Mouse (Mus musculus) embryonic fibroblast, embryonic 13.5 days (primary cell): ENCODE measurements around the gene Kcnn1. TPM values are rescaled to one million over a fixed set of nuclear protein-coding genes. Genes with fewer than 3 reads are reported as not detected.

Experiments used
- H3K27ac ChIP-seq: 2 replicates; pipeline ENCODE4 v1.5.1; 2012; ENCODE audit warnings: low read length, control low read depth, inconsistent platforms; ENCODE audit not compliant: insufficient read depth
- H3K4me1 ChIP-seq: 2 replicates; pipeline ENCODE4 v1.6.1; 2011; ENCODE audit warnings: low read length; ENCODE audit not compliant: control insufficient read depth, insufficient read depth
- H3K4me3 ChIP-seq: 2 replicates; pipeline ENCODE4 v1.5.1; 2011; ENCODE audit warnings: mild to moderate bottlenecking, control low read depth, low read length; ENCODE audit not compliant: insufficient read depth
- CTCF ChIP-seq: IDR thresholded peaks from 2 replicates; pipeline ENCODE4 v1.5.1; 2011; ENCODE audit warnings: mild to moderate bottlenecking, control low read depth, low read length, moderate library complexity, borderline replicate concordance; ENCODE audit not compliant: insufficient read depth
- POLR2A ChIP-seq: IDR thresholded peaks from 2 replicates; pipeline ENCODE4 v1.6.1; 2011; ENCODE audit warnings: low read depth, mild to moderate bottlenecking, control low read depth, low read length, moderate library complexity
- polyA plus RNA-seq: library from polyadenylated mRNA; stranded (reverse); fragments of >200 nt; gene quantifications from 2 replicates; pipeline ENCODE4 v1.2.4, GENCODE M21; 2011; ENCODE audit warnings: low read depth; ENCODE audit not compliant: missing spikeins, insufficient read length

The Kcnn1 gene
- polyA plus RNA-seq, 1 experiment, result 2.7 TPM

GRCm38 (mm10) chr8:70796403-70797080, 66.5 kb downstream of the Kcnn1 start:
- H3K27ac ChIP-seq, result no peak overlapping the region
- H3K4me3 ChIP-seq, result peak overlapping the region; percentile 47
- no peaks in the 10 kb centered on the region for H3K4me1 ChIP-seq
- TF ChIP-seq CTCF (no peak), POLR2A (no peak)

DNA sequence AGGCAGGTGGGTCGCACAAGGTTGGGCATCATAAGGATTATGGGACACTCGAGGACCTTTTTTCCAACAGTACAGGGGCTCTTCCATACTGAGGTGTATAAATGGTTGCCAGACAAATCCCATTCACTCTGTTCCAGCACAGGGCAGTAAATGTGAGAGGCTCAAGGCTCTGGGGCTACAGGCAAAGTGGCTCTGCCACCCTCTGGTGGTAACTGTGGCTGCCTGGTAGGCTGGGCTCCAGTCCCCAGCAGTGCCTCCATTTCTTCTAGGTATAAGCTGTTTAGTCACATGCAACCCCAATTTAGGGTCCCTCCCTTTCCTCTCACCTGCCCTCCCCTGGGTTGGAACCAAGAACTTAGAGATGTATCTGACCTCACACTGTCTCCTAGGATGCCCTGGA, 67.7 kb downstream of the Kcnn1 start:
- TF ChIP-seq POLR2A (no peak), CTCF (peak; percentile 22; the same call in 1 of the 2 replicates)
- no peak overlapping the region for H3K4me3 ChIP-seq
- H3K27ac ChIP-seq, result no peak overlapping the region
- no peaks in the 10 kb centered on the region for H3K4me1 ChIP-seq

- no peaks in the 10 kb centered on the region for H3K4me1 ChIP-seq
- no peak overlapping the region for H3K4me3 ChIP-seq
- no peak overlapping the region for H3K27ac ChIP-seq
- TF ChIP-seq POLR2A (no peak), CTCF (no peak)
These were observed 68.8 kb downstream of the Kcnn1 start for GRCm38 (mm10) chr8:70794215-70794614.

- no peak for TF ChIP-seq CTCF
- TF ChIP-seq POLR2A, result no peak
- H3K4me3 ChIP-seq, result peak overlapping the region; percentile 37
- H3K4me1 ChIP-seq, result no peaks in the 10 kb centered on the region
- no peak overlapping the region for H3K27ac ChIP-seq
These were observed 70.4 kb downstream of the Kcnn1 start for GRCm38 (mm10) chr8:70792700-70793099.

Other genes starting within 250 kb of the Kcnn1 start
- gene Lrrc25, start 247.1 kb downstream of the Kcnn1 start, polyA plus RNA-seq, result 0.46 TPM in 1 of 2 replicates, not detected in the other
- gene Gdf15, start 230.8 kb downstream of the Kcnn1 start, polyA plus RNA-seq, result 3.1 and 4.2 TPM in 2 replicates
- gene Pgpep1, start 202.9 kb downstream of the Kcnn1 start, polyA plus RNA-seq, result 53.7 and 54.3 TPM in 2 replicates
- gene Lsm4, start 190.0 kb downstream of the Kcnn1 start, polyA plus RNA-seq, result 54.9 and 60.2 TPM in 2 replicates
- 82.2 and 90.6 TPM in 2 replicates for gene Jund, start 164.3 kb downstream of the Kcnn1 start, polyA plus RNA-seq
- gene Iqcn, start 159.8 kb downstream of the Kcnn1 start, polyA plus RNA-seq, result not detected in 2 replicates
- not detected in 2 replicates for gene Gm3336, start 144.7 kb downstream of the Kcnn1 start, polyA plus RNA-seq
- not detected in 2 replicates for gene Pde4c, start 139.5 kb downstream of the Kcnn1 start, polyA plus RNA-seq
- 8.6 and 10.2 TPM in 2 replicates for gene Rab3a, start 108.6 kb downstream of the Kcnn1 start, polyA plus RNA-seq
- 29.1 and 32.6 TPM in 2 replicates for gene Mpv17l2, start 102.3 kb downstream of the Kcnn1 start, polyA plus RNA-seq
- gene Pik3r2, start 86.5 kb downstream of the Kcnn1 start, polyA plus RNA-seq, result 42.8 and 43.5 TPM in 2 replicates
- 12.6 and 13.1 TPM in 2 replicates for gene Mast3, start 58.2 kb downstream of the Kcnn1 start, polyA plus RNA-seq
- gene Il12rb1, start 54.8 kb downstream of the Kcnn1 start, polyA plus RNA-seq, result 1.1 TPM in 1 of 2 replicates, not detected in the other
- gene Arrdc2, start 23.5 kb downstream of the Kcnn1 start, polyA plus RNA-seq, result 4.4 and 4.5 TPM in 2 replicates
- gene Ccdc124, start 10.7 kb upstream of the Kcnn1 start, polyA plus RNA-seq, result 31.1 and 32.3 TPM in 2 replicates
- 0.28 and 0.30 TPM in 2 replicates for gene Slc5a5, start 29.5 kb upstream of the Kcnn1 start, polyA plus RNA-seq
- gene Rpl18a, start 34.2 kb upstream of the Kcnn1 start, polyA plus RNA-seq, result 1,792 and 1,906 TPM in 2 replicates
- gene Map1s, start 42.7 kb upstream of the Kcnn1 start, polyA plus RNA-seq, result 24.2 and 27.8 TPM in 2 replicates